Mouse (Mus musculus): ENCODE data around the gene Gm20388.

DNA sequence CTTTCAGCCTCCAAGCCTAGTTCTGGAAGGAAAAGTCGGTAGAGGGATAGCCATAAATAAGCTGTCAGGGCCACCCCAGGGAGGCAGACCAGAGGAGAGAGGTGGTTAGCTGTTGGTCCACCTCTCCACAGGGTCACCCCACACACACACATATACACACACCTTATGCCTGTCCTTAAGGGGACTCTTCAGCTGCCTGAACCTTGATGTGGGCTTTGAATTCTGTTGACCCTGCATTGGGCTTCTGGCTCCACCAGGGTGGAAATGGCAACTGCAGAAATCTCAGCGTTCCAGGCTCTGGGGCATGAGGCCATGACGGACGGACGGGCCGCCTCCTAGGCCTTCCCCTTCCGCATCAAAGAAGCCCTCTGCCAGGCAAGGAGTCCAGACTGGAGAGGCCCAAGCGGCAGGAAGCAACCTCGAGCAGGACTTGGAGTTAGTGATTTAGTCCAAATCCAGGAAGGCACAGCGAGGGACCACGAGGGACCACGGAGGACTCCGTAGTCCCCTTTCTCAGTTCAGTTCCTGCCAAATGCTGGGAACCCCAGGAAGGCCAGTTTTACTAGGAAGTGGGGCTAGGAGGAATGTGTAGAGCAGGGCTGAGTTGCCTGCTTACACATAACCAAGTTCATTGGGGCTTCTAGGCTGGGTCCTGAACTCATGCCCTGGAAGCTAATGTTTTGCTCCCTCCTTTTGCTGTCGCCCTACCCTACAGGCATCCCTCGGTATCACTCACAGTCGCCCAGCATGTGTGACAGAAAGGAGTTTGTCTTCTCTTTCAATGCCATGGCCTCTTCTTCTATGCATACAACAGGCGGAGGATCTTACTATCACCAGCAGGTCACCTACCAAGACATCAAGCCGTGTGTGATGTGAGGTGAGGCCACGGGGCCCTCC, 1175.6 kb downstream of the Gm20388 start:
- no peak for TF ChIP-seq CTCF (IDR thresholded peaks at IDR 0.05; ENCODE audit: low read depth, low read length)
- TF ChIP-seq POLR2A (IDR thresholded peaks at IDR 0.05; ENCODE audit: insufficient read depth, low read length): no peak
- no peak for TF ChIP-seq EP300 (IDR thresholded peaks at IDR 0.05; ENCODE audit: insufficient read depth, low read depth, low read length)

Measured in ES-Bruce4 (cell line).